Mouse (Mus musculus) intestine, embryonic 14.5 days (tissue): ENCODE data around the gene Elavl4. TPM values are rescaled to one million over a fixed set of nuclear protein-coding genes. Genes with fewer than 3 reads are reported as not detected.
A peak's percentile ranks its signal among the peaks of the same experiment; 100 is the strongest.

Source experiments
- ATAC-seq: fragments of 200-750 bp; cut with Nextera tagmentation; replicated peaks from 2 replicates; pipeline ENCODE4 v1.8.0; 2017; ENCODE audit warnings: low read depth, moderate number of reproducible peaks, moderate TSS enrichment, moderate library complexity; ENCODE audit not compliant: low FRiP score, low TSS enrichment
- DNase-seq: peaks from one replicate; pipeline ENCODE4 v3.0.0-alpha.2; 2018; ENCODE audit warnings: low spot score
- H3K27ac ChIP-seq: fragments of 300-500 bp; sonication (generic); 2 replicates; pipeline ENCODE4 v1.5.1; 2014; ENCODE audit warnings: low read depth, mild to moderate bottlenecking, control low read depth
- H3K27me3 ChIP-seq: fragments of 300-500 bp; sonication (generic); replicated peaks from 2 replicates; pipeline ENCODE4 v1.6.1; 2014; ENCODE audit warnings: low read length, control low read depth; ENCODE audit not compliant: control insufficient read depth, insufficient read depth
- H3K36me3 ChIP-seq: fragments of 300-500 bp; sonication (generic); 2 replicates; pipeline ENCODE4 v1.6.1; 2014; ENCODE audit warnings: low read length, control low read depth; ENCODE audit not compliant: control insufficient read depth, insufficient read depth
- H3K4me1 ChIP-seq: fragments of 300-500 bp; sonication (generic); replicated peaks from 2 replicates; pipeline ENCODE4 v1.6.1; 2014; ENCODE audit warnings: low read length, control low read depth, mixed read lengths; ENCODE audit not compliant: control insufficient read depth, insufficient read depth
- H3K4me2 ChIP-seq: fragments of 300-500 bp; sonication (generic); 2 replicates; pipeline ENCODE4 v1.6.1; 2014; ENCODE audit warnings: low read length
- H3K4me3 ChIP-seq: fragments of 300-500 bp; sonication (generic); 2 replicates; pipeline ENCODE4 v1.5.1; 2014; ENCODE audit warnings: low read depth, low read length, control low read depth, mixed read lengths
- H3K9ac ChIP-seq: fragments of 300-500 bp; sonication (generic); 2 replicates; pipeline ENCODE4 v1.6.1; 2014; ENCODE audit warnings: mild to moderate bottlenecking, low read length
- H3K9me3 ChIP-seq: fragments of 300-500 bp; sonication (generic); 2 replicates; pipeline ENCODE4 v1.6.1; 2016; ENCODE audit warnings: low read length, control low read depth; ENCODE audit not compliant: control insufficient read depth
- WGBS: fragments of 180-500 bp; shearing (Covaris S2); extraction: QIAGEN DNeasy Blood & Tissue Kit; methylation state at CpG from one replicate; pipeline ENCODE4 v1.1.7; 2014; 5-methylcytosine and 5-hydroxymethylcytosine counted together
- polyA plus RNA-seq: library from polyadenylated mRNA; unstranded; fragments of >200 nt; fragmentation: Nextera tagmentation; extraction: Ambion mirVana; gene quantifications from 2 replicates; pipeline ENCODE4 v1.2.1, GENCODE M21; 2014

The Elavl4 gene
- polyA plus RNA-seq, 1 experiment from 2014 or later, result 66.1 TPM

DNA sequence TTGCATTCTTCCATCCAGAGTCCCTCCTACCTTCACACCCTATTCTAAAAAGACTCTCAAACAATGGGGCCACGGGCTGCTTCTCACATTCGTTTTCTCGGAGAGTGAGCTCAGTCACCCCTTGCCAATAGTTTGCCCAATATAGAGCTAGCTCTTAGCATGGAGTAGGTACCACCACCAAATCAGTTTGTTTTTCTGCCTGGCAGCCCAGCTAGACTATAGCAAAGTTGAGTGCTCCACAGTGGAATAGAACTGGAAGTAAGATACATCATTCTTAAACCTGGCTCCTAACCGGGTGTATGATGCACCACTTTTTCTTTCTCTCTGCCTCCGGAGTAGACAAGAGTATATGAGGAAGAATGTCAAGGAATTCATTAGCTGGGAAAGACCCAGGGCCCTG is 44.7 kb downstream of the Elavl4 start:
- Histone ChIP-seq H3K9me3 (no peaks in the 10 kb centered on the region), H3K4me2 (no peak overlapping the region), H3K36me3 (no peaks in the 10 kb centered on the region), H3K9ac (no peak overlapping the region), H3K4me3 (no peak overlapping the region), H3K27me3 (no peaks in the 10 kb centered on the region), H3K27ac (no peak overlapping the region), H3K4me1 (no peaks in the 10 kb centered on the region)
- DNase-seq (no peak), ATAC-seq (no peak)
- WGBS, result 66% methylated on average over 5 of the region's 5 CpGs

DNA sequence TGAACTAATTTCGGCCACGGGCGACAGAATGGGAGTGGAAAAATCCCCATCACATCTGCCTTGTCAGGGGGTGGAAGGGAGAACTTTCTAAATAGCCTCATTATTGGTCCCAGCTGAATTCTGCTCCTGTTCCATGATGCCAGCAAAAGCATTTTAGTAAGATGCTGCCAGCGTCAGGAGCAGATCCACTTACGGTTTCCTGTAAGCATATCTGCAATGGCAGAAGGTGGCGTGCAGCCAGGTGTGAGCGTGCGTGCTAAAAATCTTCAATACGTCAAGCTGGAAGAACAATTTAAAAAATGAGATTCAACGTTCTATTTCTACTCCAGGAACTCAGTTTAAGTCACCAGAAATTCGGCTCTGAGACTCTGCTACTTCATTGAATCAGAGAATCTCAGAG is 45.1 kb downstream of the Elavl4 start:
- Histone ChIP-seq H3K27me3 (no peaks in the 10 kb centered on the region), H3K4me1 (no peaks in the 10 kb centered on the region), H3K4me3 (no peak overlapping the region), H3K27ac (no peak overlapping the region), H3K9me3 (no peaks in the 10 kb centered on the region), H3K9ac (no peak overlapping the region), H3K36me3 (no peaks in the 10 kb centered on the region), H3K4me2 (no peak overlapping the region)
- ATAC-seq, result no peak
- no peak for DNase-seq
- WGBS, result 84% methylated on average over 11 of the region's 11 CpGs

DNA sequence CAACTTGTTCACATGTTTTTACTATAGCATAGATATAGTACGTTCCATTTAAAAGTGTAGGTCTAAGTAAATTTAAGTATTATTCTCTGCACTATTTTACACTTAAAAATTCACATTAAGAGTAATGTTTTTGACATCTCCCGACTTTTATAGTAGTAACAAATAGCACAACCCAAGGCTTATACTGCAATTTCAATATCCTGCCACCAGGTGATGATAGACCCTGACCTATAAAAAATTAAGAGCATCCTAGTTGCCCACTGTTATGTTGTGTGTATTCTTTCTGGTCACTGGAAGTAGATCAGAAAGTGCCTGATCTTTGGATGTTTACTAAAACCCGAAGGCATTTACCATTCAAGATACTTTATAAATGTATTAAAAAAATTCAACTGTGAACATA is 55.9 kb downstream of the Elavl4 start:
- Histone ChIP-seq H3K9me3 (no peaks in the 10 kb centered on the region), H3K9ac (no peak overlapping the region), H3K4me3 (no peak overlapping the region), H3K27me3 (no peaks in the 10 kb centered on the region), H3K4me2 (no peak overlapping the region), H3K36me3 (no peaks in the 10 kb centered on the region), H3K27ac (no peak overlapping the region), H3K4me1 (no peaks in the 10 kb centered on the region)
- ATAC-seq (no peak), DNase-seq (no peak)
- 83% methylated on average over 3 of the region's 3 CpGs for WGBS

DNA sequence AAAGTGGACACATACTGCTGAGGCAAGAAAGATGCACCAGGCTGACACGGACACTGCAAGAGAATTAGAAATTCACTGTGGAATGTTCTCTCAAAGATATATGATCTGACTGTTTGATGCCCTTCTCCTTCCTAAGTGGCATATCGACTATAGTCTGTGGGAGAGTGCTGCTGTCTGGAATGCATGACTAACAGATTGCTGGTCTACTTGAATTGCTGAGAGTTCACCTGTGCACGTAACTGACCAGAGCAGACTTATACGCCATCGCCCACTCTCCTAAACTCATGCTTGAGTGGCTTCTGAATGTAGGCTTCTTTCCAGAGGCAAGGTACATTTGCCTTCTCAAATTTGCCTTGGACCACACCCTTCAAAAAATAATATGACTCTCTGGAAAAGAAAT is 58.5 kb downstream of the Elavl4 start:
- H3K9ac ChIP-seq, result no peak overlapping the region
- DNase-seq (no peak), ATAC-seq (no peak)
- no peaks in the 10 kb centered on the region for H3K9me3 ChIP-seq
- H3K4me1 ChIP-seq, result no peaks in the 10 kb centered on the region
- H3K27ac ChIP-seq, result no peak overlapping the region
- H3K4me3 ChIP-seq, result no peak overlapping the region
- 59% methylated on average over 5 of the region's 5 CpGs for WGBS
- no peaks in the 10 kb centered on the region for H3K27me3 ChIP-seq
- no peak overlapping the region for H3K4me2 ChIP-seq
- H3K36me3 ChIP-seq, result no peaks in the 10 kb centered on the region

DNA sequence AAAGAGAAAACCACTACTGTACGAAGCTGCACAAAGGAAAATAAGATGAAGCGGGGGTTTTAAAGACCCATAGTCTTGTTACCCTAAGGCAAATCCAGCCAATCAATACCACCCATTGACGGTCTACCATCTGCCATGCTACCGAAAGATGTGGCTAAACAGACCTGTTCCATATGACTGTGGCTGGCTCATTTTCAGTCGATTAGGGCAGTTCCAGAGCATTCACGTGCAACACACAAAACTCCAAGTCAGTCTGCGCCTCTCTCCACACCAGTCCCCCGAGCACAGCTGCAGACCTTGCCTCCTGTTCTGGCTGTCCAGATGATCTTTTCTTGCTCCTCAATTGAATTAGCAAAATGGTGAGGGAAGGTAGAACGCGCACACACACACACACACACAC is 59.2 kb downstream of the Elavl4 start:
- Histone ChIP-seq H3K9ac (no peak overlapping the region), H3K9me3 (no peaks in the 10 kb centered on the region), H3K4me3 (no peak overlapping the region), H3K27ac (no peak overlapping the region), H3K36me3 (no peaks in the 10 kb centered on the region), H3K4me2 (no peak overlapping the region), H3K4me1 (no peaks in the 10 kb centered on the region), H3K27me3 (no peaks in the 10 kb centered on the region)
- ATAC-seq, result no peak
- DNase-seq, result no peak
- 69% methylated on average over 10 of the region's 10 CpGs for WGBS

DNA sequence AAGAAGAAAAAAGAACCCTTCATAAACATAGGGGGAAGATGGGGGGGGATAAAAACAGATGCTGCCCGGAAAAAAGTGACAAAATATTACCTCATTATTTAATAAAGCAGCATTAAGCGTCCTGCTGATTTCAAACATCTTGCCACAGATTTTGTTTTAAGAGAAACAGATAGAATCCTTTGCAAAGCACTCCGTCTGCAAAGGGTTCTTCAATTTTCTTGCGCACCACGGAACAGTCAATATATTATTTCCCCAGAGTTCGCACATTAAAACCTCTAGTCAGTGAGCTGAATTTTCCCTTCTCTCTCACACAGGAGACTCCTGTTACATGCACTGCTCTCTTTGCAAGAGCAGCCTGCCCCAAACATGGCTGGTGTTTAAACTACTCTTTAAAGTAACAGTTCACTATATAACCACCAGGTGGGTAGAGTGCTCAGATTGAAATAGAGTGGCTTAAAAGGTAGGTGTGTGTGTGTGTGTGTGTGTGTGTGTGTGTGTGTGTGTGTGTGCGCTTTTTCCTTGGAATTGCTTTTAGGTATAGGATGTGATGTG is 61.1 kb downstream of the Elavl4 start:
- DNase-seq (no peak), ATAC-seq (no peak)
- H3K9me3 ChIP-seq, result no peaks in the 10 kb centered on the region
- H3K4me2 ChIP-seq, result no peak overlapping the region
- no peaks in the 10 kb centered on the region for H3K36me3 ChIP-seq
- H3K4me1 ChIP-seq, result no peaks in the 10 kb centered on the region; the same call in 1 of the 2 replicates
- WGBS, result 65% methylated on average over 7 of the region's 7 CpGs
- no peaks in the 10 kb centered on the region for H3K27me3 ChIP-seq
- no peak overlapping the region for H3K9ac ChIP-seq
- H3K27ac ChIP-seq, result no peak overlapping the region
- no peak overlapping the region for H3K4me3 ChIP-seq

DNA sequence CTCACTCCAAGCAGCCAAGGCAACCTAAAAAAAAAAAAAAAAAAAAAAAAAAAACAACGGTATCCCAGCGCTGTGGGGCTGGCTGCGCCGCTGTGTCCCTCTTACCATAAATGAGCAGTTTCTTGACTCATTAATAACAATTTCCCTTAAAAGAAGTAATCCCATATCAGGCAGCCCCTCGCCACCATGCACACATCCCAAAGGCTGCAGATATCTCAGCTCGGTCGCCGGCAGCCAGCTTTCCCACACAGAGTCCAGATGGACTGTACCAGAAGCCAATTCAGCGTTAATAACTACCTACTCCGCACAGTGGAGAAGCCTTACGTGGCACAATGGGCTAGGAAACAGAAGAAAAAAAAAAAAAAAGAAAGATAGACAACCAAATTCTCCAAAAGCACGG is 61.7 kb downstream of the Elavl4 start:
- H3K4me1 ChIP-seq, result no peaks in the 10 kb centered on the region; the same call in 1 of the 2 replicates
- no peak overlapping the region for H3K9ac ChIP-seq
- H3K27ac ChIP-seq, result no peak overlapping the region
- H3K4me2 ChIP-seq, result no peak overlapping the region
- no peak for DNase-seq
- H3K27me3 ChIP-seq, result no peaks in the 10 kb centered on the region
- no peaks in the 10 kb centered on the region for H3K9me3 ChIP-seq
- H3K4me3 ChIP-seq, result no peak overlapping the region
- H3K36me3 ChIP-seq, result no peaks in the 10 kb centered on the region
- no peak for ATAC-seq
- 67% methylated on average over 12 of the region's 12 CpGs for WGBS

DNA sequence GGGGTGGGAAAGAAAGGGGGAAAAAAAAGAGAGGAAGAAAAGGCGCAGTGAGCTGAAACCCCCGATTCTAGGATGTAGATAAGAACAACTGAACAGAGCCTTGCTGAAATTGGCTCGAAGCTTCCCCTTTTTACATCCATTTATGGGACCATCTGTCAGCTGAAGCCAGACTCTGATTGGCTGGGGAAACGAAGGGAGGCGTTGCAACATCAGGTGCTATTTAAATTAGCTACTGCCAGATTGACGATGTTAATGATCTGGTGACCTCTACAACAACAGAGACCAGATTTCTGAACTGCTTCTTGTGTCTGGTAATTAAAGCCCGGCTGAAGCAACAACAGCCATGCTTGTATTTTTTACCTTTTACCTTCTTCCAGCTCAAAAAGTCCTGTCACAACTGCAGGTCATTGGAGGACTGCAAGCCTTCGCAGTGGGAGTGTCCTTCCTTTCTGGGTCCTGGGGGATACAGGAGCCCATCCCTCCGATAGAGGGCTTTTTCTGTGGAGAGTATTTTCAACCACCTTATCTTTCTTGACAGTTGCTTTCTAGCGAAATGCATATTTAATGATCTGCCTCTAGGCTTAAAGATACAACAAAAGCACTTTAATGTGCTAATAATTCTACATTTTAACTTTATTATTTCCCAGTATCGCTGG is 64.2 kb downstream of the Elavl4 start:
- H3K9ac ChIP-seq, result no peak overlapping the region
- H3K9me3 ChIP-seq, result no peaks in the 10 kb centered on the region
- DNase-seq (no peak), ATAC-seq (no peak)
- H3K4me1 ChIP-seq, result no peaks in the 10 kb centered on the region; the same call in 1 of the 2 replicates
- H3K4me2 ChIP-seq, result no peak overlapping the region
- no peaks in the 10 kb centered on the region for H3K27me3 ChIP-seq
- WGBS, result 33% methylated on average over 11 of the region's 11 CpGs
- H3K36me3 ChIP-seq, result no peaks in the 10 kb centered on the region
- H3K4me3 ChIP-seq, result no peak overlapping the region
- no peak overlapping the region for H3K27ac ChIP-seq

DNA sequence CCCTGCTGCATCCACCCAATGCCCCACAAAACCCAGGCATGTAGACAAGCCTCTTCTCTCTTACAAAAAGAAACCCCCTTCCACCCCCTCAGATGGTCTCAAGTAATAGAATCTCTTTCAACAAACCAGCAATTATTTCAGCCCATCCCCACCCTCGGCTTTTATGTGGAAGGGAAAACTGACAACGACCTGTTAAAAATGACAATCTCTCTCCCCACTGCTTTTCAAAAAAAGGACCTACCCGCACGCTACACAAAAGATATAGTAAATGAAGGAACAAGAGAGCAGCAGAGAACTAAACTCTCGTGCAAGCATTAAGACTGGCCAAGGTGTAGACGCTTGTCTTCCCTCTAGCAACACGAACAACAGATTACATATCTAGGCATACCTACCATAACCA is 64.9 kb downstream of the Elavl4 start:
- H3K9ac ChIP-seq, result peak overlapping the region; percentile 16; the same call in 1 of the 2 replicates
- no peaks in the 10 kb centered on the region; the same call in 1 of the 2 replicates for H3K4me1 ChIP-seq
- WGBS, result 46% methylated on average over 7 of the region's 7 CpGs
- peak overlapping the region; percentile 42 for H3K4me2 ChIP-seq
- H3K9me3 ChIP-seq, result no peaks in the 10 kb centered on the region
- H3K27me3 ChIP-seq, result no peaks in the 10 kb centered on the region
- DNase-seq (no peak), ATAC-seq (no peak)
- H3K4me3 ChIP-seq, result peak overlapping the region; percentile 18; the same call in 1 of the 2 replicates
- no peaks in the 10 kb centered on the region for H3K36me3 ChIP-seq
- 0 out of 2 replicates have a peak overlapping the region, but pooled peaks have one; percentile 33 for H3K27ac ChIP-seq
